ENCODE assay signal across 9 mouse cellular contexts in genomic region chr2:165594907-165595675, GRCm38 (mm10). TPM values are rescaled to one million over a fixed set of nuclear protein-coding genes. Genes with fewer than 3 reads are reported as not detected.
A peak's percentile ranks its signal among the peaks of the same experiment; 100 is the strongest.
DNase-seq lines count a peak whose midpoint lies in the region; ATAC-seq and TF ChIP-seq lines count a peak whose summit lies in the region.
"Had no signal": no experiment of that assay in that cellular context is flagged by ENCODE, and none has a peak within 500 bp of the region (broad histone marks: within the 10 kb centered on the region; RNA-seq: fewer than 3 reads in every experiment).

TSS of gene Eya2 (plus strand) at chr2:165595032.

- no peak for TF ChIP-seq CTCF in cortical plate, adult 2 months (IDR thresholded peaks at IDR 0.05; ENCODE audit: extremely low read depth, insufficient read depth, low read length)

- H3K27ac ChIP-seq in kidney, embryonic 16.5 days (ENCODE audit: low read length), result 0 out of 2 replicates have a peak within 1 kb of the TSS, but pooled peaks have one; percentile 10
- H3K27ac ChIP-seq in cortical plate, adult 2 months (ENCODE audit: insufficient read depth, low read length), result no peak within 1 kb of the TSS
- no peak within 1 kb of the TSS for H3K27ac ChIP-seq in heart, embryonic 14.5 days (replicated peaks in 1 of 2; ENCODE audit: control insufficient read depth in 1 of 2, insufficient read depth in 1 of 2, low read depth in 2 of 2, low read length in 2 of 2)
- no peak within 1 kb of the TSS for H3K27ac ChIP-seq in lung, embryonic 15.5 days
- H3K27ac ChIP-seq: liver, embryonic 14.5 days had no signal

- H3K36me3 ChIP-seq in kidney, embryonic 16.5 days (ENCODE audit: insufficient read depth, low read length), result no peaks in the 10 kb centered on the region
- no peaks in the 10 kb centered on the region for H3K36me3 ChIP-seq in heart, embryonic 14.5 days (ENCODE audit: control insufficient read depth, insufficient read depth, low read length)
- H3K36me3 ChIP-seq in lung, embryonic 15.5 days, result no peaks in the 10 kb centered on the region

- H3K9me3 ChIP-seq in kidney, embryonic 16.5 days (ENCODE audit: low read length), result no peaks in the 10 kb centered on the region; the same call in 1 of the 2 replicates
- H3K9me3 ChIP-seq in heart, embryonic 14.5 days (ENCODE audit: control insufficient read depth, low read length), result peaks cover 6% of the 10 kb centered on the region; the same call in 1 of the 2 replicates
- H3K9me3 ChIP-seq in lung, embryonic 15.5 days, result no peaks in the 10 kb centered on the region

- H3K27me3 ChIP-seq in kidney, embryonic 16.5 days (ENCODE audit: insufficient read depth, low read length), result peaks cover 23% of the 10 kb centered on the region
- peaks cover 64% of the 10 kb centered on the region for H3K27me3 ChIP-seq in heart, embryonic 14.5 days (ENCODE audit: control insufficient read depth, insufficient read depth, low read length)
- H3K27me3 ChIP-seq in lung, embryonic 15.5 days, result peaks cover 63% of the 10 kb centered on the region

- H3K9ac ChIP-seq in kidney, embryonic 16.5 days (replicated peaks; ENCODE audit: low read length), result peak within 1 kb of the TSS; percentile 69
- H3K9ac ChIP-seq in heart, embryonic 14.5 days (ENCODE audit: low read length), result peak within 1 kb of the TSS; percentile 10; the same call in 1 of the 2 replicates
- H3K9ac ChIP-seq in lung, embryonic 15.5 days, result peak within 1 kb of the TSS; percentile 38
- H3K9ac ChIP-seq: liver, embryonic 14.5 days had no signal

- ATAC-seq in kidney, embryonic 16.5 days (ENCODE audit: low FRiP score, low TSS enrichment), result peak; percentile 76
- ATAC-seq in heart, embryonic 14.5 days (ENCODE audit: insufficient number of reproducible peaks, insufficient read depth, low FRiP score, low read depth), result no peak
- ATAC-seq in lung, embryonic 15.5 days (ENCODE audit: borderline replicate concordance, extremely low read depth, low FRiP score, low TSS enrichment), result peak; percentile 52; the same call in 1 of the 2 replicates
- ATAC-seq in frontal cortex, adult (ENCODE audit: low TSS enrichment), result no peak

- WGBS in kidney, embryonic 16.5 days, result under 1% methylated on average over 74 of the region's 83 CpGs
- under 1% methylated on average over 66 of the region's 83 CpGs for WGBS in heart, embryonic 14.5 days
- WGBS in lung, embryonic 15.5 days, result under 1% methylated on average over 67 of the region's 83 CpGs

- peak within 1 kb of the TSS; percentile 62 for H3K4me3 ChIP-seq in kidney, embryonic 16.5 days (ENCODE audit: low read length)
- H3K4me3 ChIP-seq in cortical plate, adult 2 months (ENCODE audit: insufficient read depth, low read length), result peak within 1 kb of the TSS; percentile 11; the same call in 1 of the 2 replicates
- peak within 1 kb of the TSS; percentile 39 to 45 for H3K4me3 ChIP-seq in heart, embryonic 14.5 days (ENCODE audit: control insufficient read depth in 1 of 2, insufficient read depth in 1 of 2, low read depth in 1 of 2, low read length in 2 of 2)
- H3K4me3 ChIP-seq in lung, embryonic 15.5 days, result peak within 1 kb of the TSS; percentile 53

- peak within 1 kb of the TSS; percentile 95 for H3K4me2 ChIP-seq in kidney, embryonic 16.5 days (replicated peaks; ENCODE audit: low read depth, low read length)
- peak within 1 kb of the TSS; percentile 77 for H3K4me2 ChIP-seq in heart, embryonic 14.5 days (ENCODE audit: low read length)
- H3K4me2 ChIP-seq in lung, embryonic 15.5 days, result peak within 1 kb of the TSS; percentile 91

- no peak for TF ChIP-seq POLR2A in cortical plate, adult 2 months (IDR thresholded peaks at IDR 0.05; ENCODE audit: extremely low read depth, insufficient read depth, low read length)

- H3K4me1 ChIP-seq in kidney, embryonic 16.5 days (ENCODE audit: insufficient read depth, low read length), result peaks cover 36% of the 10 kb centered on the region
- H3K4me1 ChIP-seq in cortical plate, adult 2 months (ENCODE audit: control insufficient read depth, insufficient read depth, low read length), result no peaks in the 10 kb centered on the region
- 0 out of 4 replicates have a peak, but pooled peaks cover 2 to 9% of the 10 kb centered on the region in 2 experiments for H3K4me1 ChIP-seq in heart, embryonic 14.5 days (ENCODE audit: control insufficient read depth in 2 of 2, insufficient read depth in 2 of 2, low read length in 2 of 2)
- H3K4me1 ChIP-seq in lung, embryonic 15.5 days, result peaks cover 18% of the 10 kb centered on the region

- DNase-seq in kidney, adult 9 months, result no peak
- DNase-seq in layer of hippocampus, postnatal 14 days (ENCODE audit: low spot score in 2 of 2), result no peak
- no peak for DNase-seq in MN1 (ENCODE audit: low spot score)

RNA-seq across cellular contexts. Expression of gene Eya2, which starts in this region (rescaled TPM):
- polyA plus RNA-seq in kidney, embryonic 16.5 days (2015; fragmentation: Nextera tagmentation; extraction: Ambion mirVana), result 6.8 and 7.5 TPM in 2 replicates
- 3.6 and 4.6 TPM in 2 replicates for polyA plus RNA-seq in cortical plate, adult 2 months (2012; rRNA removed)
- 0.23 and 0.76 TPM in 2 replicates for polyA plus RNA-seq in heart, embryonic 14.5 days (2014; fragmentation: Nextera tagmentation; extraction: Ambion mirVana)
- 2.2 and 3.2 TPM in 2 replicates for polyA plus RNA-seq in lung, embryonic 15.5 days (2015; fragmentation: Nextera tagmentation; extraction: Ambion mirVana)
- total RNA-seq in layer of hippocampus, postnatal 14 days (2021), result 1 to 10 TPM; 3.4 to 5.6 TPM

Comparison
In these comparisons a context has a peak if more than half of its experiments do, and no peak if none do; other contexts are left out.
1. ATAC-seq: peak in kidney, embryonic 16.5 days (single experiment) and lung, embryonic 15.5 days (single experiment); none in heart, embryonic 14.5 days (single experiment) and frontal cortex, adult (single experiment).
2. H3K4me3 ChIP-seq: peak in every context shown above with its lines; median percentile 62 in kidney, embryonic 16.5 days; 53 in lung, embryonic 15.5 days; 42 in heart, embryonic 14.5 days; 11 in cortical plate, adult 2 months.
3. H3K9ac ChIP-seq: peak in every context shown above with its lines; median percentile 69 in kidney, embryonic 16.5 days; 38 in lung, embryonic 15.5 days; 10 in heart, embryonic 14.5 days.
4. Peak in every context shown above with its lines, with median percentiles within 50 percentile points of each other: H3K4me2 ChIP-seq.